Mouse (Mus musculus): ENCODE measurements at regions not wholly inside any gene's neighbourhood (a gene's known extent, or its start where the extent isn't known, plus 50 kb on each side); places are given as distances from the start of the nearest gene placed in this dataset.

- no peak overlapping the region for H3K27ac ChIP-seq (ENCODE audit: low read depth, low read length)
- no peak for ATAC-seq (ENCODE audit: low FRiP score)
- H3K9me3 ChIP-seq (ENCODE audit: low read length), result no peaks in the 10 kb centered on the region
- WGBS, result 85% methylated on average over 6 of the region's 6 CpGs
- H3K4me1 ChIP-seq (ENCODE audit: insufficient read depth, low read length), result no peaks in the 10 kb centered on the region
- no peaks in the 10 kb centered on the region for H3K36me3 ChIP-seq (ENCODE audit: insufficient read depth, low read length)
- no peak for TF ChIP-seq CTCF (IDR thresholded peaks at IDR 0.05)
- no peak overlapping the region for H3K9ac ChIP-seq (replicated peaks; ENCODE audit: low read length, poor library complexity, severe bottlenecking)
- no peak overlapping the region for H3K4me2 ChIP-seq (ENCODE audit: low read depth, low read length, poor library complexity, severe bottlenecking)
- DNase-seq (ENCODE audit: low spot score), result no peak
- no peaks in the 10 kb centered on the region for H3K27me3 ChIP-seq (ENCODE audit: insufficient read depth, low read length)
- H3K4me3 ChIP-seq (ENCODE audit: low read depth, low read length), result no peak overlapping the region
These were observed 118.2 kb upstream of the Dyrk2 start for GRCm38 (mm10) chr10:118988249-118988648.

GRCm38 (mm10) chr10:118984580-118984979, 114.6 kb upstream of the Dyrk2 start:
- H3K36me3 ChIP-seq (ENCODE audit: insufficient read depth, low read length), result no peaks in the 10 kb centered on the region
- no peak overlapping the region for H3K9ac ChIP-seq (replicated peaks; ENCODE audit: low read length, poor library complexity, severe bottlenecking)
- H3K27me3 ChIP-seq (ENCODE audit: insufficient read depth, low read length), result no peaks in the 10 kb centered on the region
- ATAC-seq (ENCODE audit: low FRiP score) (no peak), DNase-seq (ENCODE audit: low spot score) (peak; percentile 35)
- no peak for TF ChIP-seq CTCF (IDR thresholded peaks at IDR 0.05)
- WGBS, result 71% methylated on average over 5 of the region's 5 CpGs
- H3K27ac ChIP-seq (ENCODE audit: low read depth, low read length), result no peak overlapping the region
- no peak overlapping the region for H3K4me3 ChIP-seq (ENCODE audit: low read depth, low read length)
- no peaks in the 10 kb centered on the region for H3K4me1 ChIP-seq (ENCODE audit: insufficient read depth, low read length)
- H3K9me3 ChIP-seq (ENCODE audit: low read length), result no peaks in the 10 kb centered on the region
- H3K4me2 ChIP-seq (ENCODE audit: low read depth, low read length, poor library complexity, severe bottlenecking), result no peak overlapping the region

- no peaks in the 10 kb centered on the region for H3K4me1 ChIP-seq (ENCODE audit: insufficient read depth, low read length)
- no peaks in the 10 kb centered on the region for H3K9me3 ChIP-seq (ENCODE audit: low read length)
- no peak overlapping the region for H3K27ac ChIP-seq (ENCODE audit: low read depth, low read length)
- H3K36me3 ChIP-seq (ENCODE audit: insufficient read depth, low read length), result no peaks in the 10 kb centered on the region
- ATAC-seq (ENCODE audit: low FRiP score), result no peak
- no peak overlapping the region for H3K4me2 ChIP-seq (ENCODE audit: low read depth, low read length, poor library complexity, severe bottlenecking)
- H3K9ac ChIP-seq (replicated peaks; ENCODE audit: low read length, poor library complexity, severe bottlenecking), result no peak overlapping the region
- 81% methylated on average over 5 of the region's 5 CpGs for WGBS
- H3K27me3 ChIP-seq (ENCODE audit: insufficient read depth, low read length), result peaks cover 2% of the 10 kb centered on the region; the same call in 1 of the 2 replicates
- no peak for DNase-seq (ENCODE audit: low spot score)
- H3K4me3 ChIP-seq (ENCODE audit: low read depth, low read length), result no peak overlapping the region
- TF ChIP-seq CTCF (IDR thresholded peaks at IDR 0.05), result no peak
These were observed 111.4 kb upstream of the Dyrk2 start for GRCm38 (mm10) chr10:118981446-118981845.

GRCm38 (mm10) chr10:118979339-118979738, 109.3 kb upstream of the Dyrk2 start:
- 45% methylated on average over 13 of the region's 13 CpGs for WGBS
- Histone ChIP-seq H3K27me3 (ENCODE audit: insufficient read depth, low read length) (peaks cover 2% of the 10 kb centered on the region; the same call in 1 of the 2 replicates), H3K27ac (ENCODE audit: low read depth, low read length) (no peak overlapping the region), H3K4me1 (ENCODE audit: insufficient read depth, low read length) (no peaks in the 10 kb centered on the region), H3K36me3 (ENCODE audit: insufficient read depth, low read length) (no peaks in the 10 kb centered on the region), H3K4me2 (ENCODE audit: low read depth, low read length, poor library complexity, severe bottlenecking) (no peak overlapping the region), H3K9me3 (ENCODE audit: low read length) (no peaks in the 10 kb centered on the region), H3K9ac (replicated peaks; ENCODE audit: low read length, poor library complexity, severe bottlenecking) (no peak overlapping the region), H3K4me3 (ENCODE audit: low read depth, low read length) (no peak overlapping the region)
- ATAC-seq (ENCODE audit: low FRiP score) (no peak; the same call in 1 of the 2 replicates), DNase-seq (ENCODE audit: low spot score) (peak; percentile 29)
- peak; percentile 39 for TF ChIP-seq CTCF (IDR thresholded peaks at IDR 0.05)

- Histone ChIP-seq H3K27ac (ENCODE audit: low read depth, low read length) (no peak overlapping the region), H3K27me3 (ENCODE audit: insufficient read depth, low read length) (peaks cover 2% of the 10 kb centered on the region; the same call in 1 of the 2 replicates), H3K9ac (replicated peaks; ENCODE audit: low read length, poor library complexity, severe bottlenecking) (no peak overlapping the region), H3K4me1 (ENCODE audit: insufficient read depth, low read length) (no peaks in the 10 kb centered on the region), H3K9me3 (ENCODE audit: low read length) (no peaks in the 10 kb centered on the region), H3K4me2 (ENCODE audit: low read depth, low read length, poor library complexity, severe bottlenecking) (no peak overlapping the region), H3K4me3 (ENCODE audit: low read depth, low read length) (no peak overlapping the region), H3K36me3 (ENCODE audit: insufficient read depth, low read length) (no peaks in the 10 kb centered on the region)
- no peak for ATAC-seq (ENCODE audit: low FRiP score)
- 88% methylated on average over 10 of the region's 10 CpGs for WGBS
- DNase-seq (ENCODE audit: low spot score), result no peak
- TF ChIP-seq CTCF (IDR thresholded peaks at IDR 0.05), result no peak
These were observed 108.3 kb upstream of the Dyrk2 start for GRCm38 (mm10) chr10:118978181-118978743.

GRCm38 (mm10) chr10:118976447-118976846, 106.4 kb upstream of the Dyrk2 start:
- Histone ChIP-seq H3K4me1 (ENCODE audit: insufficient read depth, low read length) (no peaks in the 10 kb centered on the region), H3K9me3 (ENCODE audit: low read length) (no peaks in the 10 kb centered on the region), H3K4me2 (ENCODE audit: low read depth, low read length, poor library complexity, severe bottlenecking) (no peak overlapping the region), H3K27me3 (ENCODE audit: insufficient read depth, low read length) (peaks cover 2% of the 10 kb centered on the region; the same call in 1 of the 2 replicates), H3K4me3 (ENCODE audit: low read depth, low read length) (no peak overlapping the region), H3K36me3 (ENCODE audit: insufficient read depth, low read length) (no peaks in the 10 kb centered on the region), H3K27ac (ENCODE audit: low read depth, low read length) (no peak overlapping the region), H3K9ac (replicated peaks; ENCODE audit: low read length, poor library complexity, severe bottlenecking) (no peak overlapping the region)
- no peak for TF ChIP-seq CTCF (IDR thresholded peaks at IDR 0.05)
- 75% methylated on average over 10 of the region's 10 CpGs for WGBS
- ATAC-seq (ENCODE audit: low FRiP score) (no peak), DNase-seq (ENCODE audit: low spot score) (no peak)
